In the genomic region with DNA sequence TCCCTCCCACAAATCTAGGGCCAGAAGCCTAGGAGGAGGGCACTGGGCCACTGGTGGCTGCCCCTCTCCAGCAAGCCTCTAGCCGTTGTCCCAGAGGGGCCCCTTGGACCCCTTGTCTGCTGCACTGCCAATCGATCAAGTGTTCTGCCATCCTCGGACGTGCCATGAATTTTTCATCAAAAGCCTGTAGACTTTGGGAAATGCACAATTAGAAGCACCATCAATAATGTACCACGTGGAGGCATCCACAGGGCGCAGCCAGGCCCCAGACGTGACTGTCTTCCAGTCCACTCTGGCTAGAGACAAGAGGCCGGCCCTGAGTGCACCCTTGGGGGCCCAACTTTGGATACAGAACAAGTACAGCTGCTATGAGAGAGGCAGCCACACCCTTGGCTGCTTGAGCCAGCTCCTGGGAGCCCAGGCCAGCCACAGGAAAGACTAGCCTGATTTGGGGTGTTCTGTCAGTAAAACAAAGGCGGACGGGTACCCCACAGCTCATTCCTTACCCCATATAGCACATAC, we compare ENCODE assay signal across 14 mouse cellular contexts. TPM values are rescaled to one million over a fixed set of nuclear protein-coding genes. Genes with fewer than 3 reads are reported as not detected.
DNase-seq lines count a peak whose midpoint lies in the region; ATAC-seq lines count a peak whose summit lies in the region.
"Had no signal": no experiment of that assay in that cellular context is flagged by ENCODE, and none has a peak within 500 bp of the region (broad histone marks: within the 10 kb centered on the region; RNA-seq: fewer than 3 reads in every experiment).

No protein-coding gene starts in this region.

- H3K4me3 ChIP-seq in embryonic facial prominence, embryonic 11.5 days (ENCODE audit: low read depth, low read length) = no peak overlapping the region
- no peak overlapping the region for H3K4me3 ChIP-seq in midbrain, embryonic 13.5 days (replicated peaks)
- H3K4me3 ChIP-seq: erythroblast, embryonic 14.5 days; kidney, embryonic 15.5 days; left cerebral cortex, adult 2 months had no signal

- H3K36me3 ChIP-seq in embryonic facial prominence, embryonic 11.5 days (replicated peaks; ENCODE audit: control insufficient read depth, insufficient read depth, low read depth, low read length) = no peaks in the 10 kb centered on the region
- H3K36me3 ChIP-seq in midbrain, embryonic 13.5 days = no peaks in the 10 kb centered on the region
- H3K36me3 ChIP-seq: kidney, embryonic 15.5 days had no signal

- H3K4me1 ChIP-seq in embryonic facial prominence, embryonic 11.5 days (ENCODE audit: control insufficient read depth, insufficient read depth, low read length) = peaks cover 14% of the 10 kb centered on the region
- peaks cover 99% of the 10 kb centered on the region for H3K4me1 ChIP-seq in midbrain, embryonic 13.5 days (replicated peaks)

- DNase-seq in adrenal gland, postnatal 14 days = peak; percentile 39
- no peak for DNase-seq in adrenal gland, adult 8-10 months
- no peak for DNase-seq in embryonic facial prominence, embryonic 11.5 days (ENCODE audit: low spot score)
- peak; percentile 59 for DNase-seq in heart, adult 8-10 months (ENCODE audit: low spot score)
- no peak for DNase-seq in cerebellum, adult 11-12 months
- no peak for DNase-seq in spleen, postnatal 10 days (ENCODE audit: low spot score in 2 of 2)
- DNase-seq in layer of hippocampus, postnatal 36 days = no peak
- DNase-seq: cerebellum, postnatal 25 days; liver, postnatal 0 days; thymus, postnatal 36 days had no signal

- no peaks in the 10 kb centered on the region for H3K9me3 ChIP-seq in embryonic facial prominence, embryonic 11.5 days (replicated peaks; ENCODE audit: control insufficient read depth, low read length)
- H3K9me3 ChIP-seq in midbrain, embryonic 13.5 days = no peaks in the 10 kb centered on the region
- H3K9me3 ChIP-seq: kidney, embryonic 15.5 days had no signal

- WGBS in embryonic facial prominence, embryonic 11.5 days = 85% methylated on average over 10 of the region's 10 CpGs
- 69% methylated on average over 10 of the region's 10 CpGs for WGBS in midbrain, embryonic 13.5 days

- H3K27ac ChIP-seq in embryonic facial prominence, embryonic 11.5 days (replicated peaks; ENCODE audit: low read depth, low read length) = 0 out of 2 replicates have a peak overlapping the region, but pooled peaks have one; percentile 42
- H3K27ac ChIP-seq in midbrain, embryonic 13.5 days = peak overlapping the region; percentile 86
- H3K27ac ChIP-seq: kidney, embryonic 15.5 days; left cerebral cortex, adult 2 months had no signal

- no peaks in the 10 kb centered on the region; the same call in 1 of the 2 replicates for H3K27me3 ChIP-seq in embryonic facial prominence, embryonic 11.5 days (ENCODE audit: control insufficient read depth, insufficient read depth, low read length)
- H3K27me3 ChIP-seq in midbrain, embryonic 13.5 days = 0 out of 2 replicates have a peak, but pooled peaks cover 3% of the 10 kb centered on the region
- H3K27me3 ChIP-seq: kidney, embryonic 15.5 days had no signal

- H3K4me2 ChIP-seq in embryonic facial prominence, embryonic 11.5 days (ENCODE audit: low read depth, low read length) = no peak overlapping the region
- H3K4me2 ChIP-seq in midbrain, embryonic 13.5 days (replicated peaks) = no peak overlapping the region
- H3K4me2 ChIP-seq: kidney, embryonic 15.5 days had no signal

- H3K9ac ChIP-seq in embryonic facial prominence, embryonic 11.5 days (replicated peaks; ENCODE audit: low read length) = no peak overlapping the region
- 0 out of 2 replicates have a peak overlapping the region, but pooled peaks have one; percentile 10 for H3K9ac ChIP-seq in midbrain, embryonic 13.5 days (replicated peaks)
- H3K9ac ChIP-seq: kidney, embryonic 15.5 days; liver, postnatal 0 days had no signal

- no peak for ATAC-seq in embryonic facial prominence, embryonic 11.5 days (replicated peaks; ENCODE audit: insufficient number of reproducible peaks, low FRiP score, low TSS enrichment, low read depth)
- ATAC-seq in midbrain, embryonic 13.5 days = no peak
- ATAC-seq: liver, postnatal 0 days had no signal

RNA-seq across cellular contexts. Expression of gene Stra6, which starts 20.0 kb away (rescaled TPM):
- 0.96 and 1.3 TPM in 2 replicates for total RNA-seq in adrenal gland, postnatal 14 days (2021)
- 1 to 10 TPM; 1.0 to 2.6 (median 2.2) TPM for total RNA-seq in adrenal gland, adult 8-10 months (2022)
- 38.0 and 44.8 TPM in 2 replicates for polyA plus RNA-seq in embryonic facial prominence, embryonic 11.5 days (2014; fragmentation: Nextera tagmentation; extraction: Ambion mirVana)
- total RNA-seq in heart, adult 8-10 months (2022) = 1 to 10 TPM in 1 of 4 experiments, under 1 TPM in 3; 0.50 to 1.5 (median 0.67) TPM
- polyA plus RNA-seq in midbrain, embryonic 13.5 days (2015; fragmentation: Nextera tagmentation; extraction: Ambion mirVana) = 8.1 and 9.9 TPM in 2 replicates
- 10 to 100 TPM; 11.4 to 13.3 TPM for total RNA-seq in layer of hippocampus, postnatal 36 days (2021)
- polyA plus RNA-seq: erythroblast, embryonic 14.5 days; liver, postnatal 0 days had no signal

RNA-seq across cellular contexts. Expression of gene Cyp11a1, which starts 37.3 kb away (rescaled TPM):
- total RNA-seq in adrenal gland, postnatal 14 days (2021) = 2,863 and 3,093 TPM in 2 replicates
- 1,000 to 10,000 TPM; 7,138 to 8,839 (median 8,155) TPM for total RNA-seq in adrenal gland, adult 8-10 months (2022)
- polyA plus RNA-seq in embryonic facial prominence, embryonic 11.5 days (2014; fragmentation: Nextera tagmentation; extraction: Ambion mirVana) = 0.18 TPM in 1 of 2 replicates, not detected in the other
- under 1 TPM in 1 of 4 experiments, not detected in 3; 0.27 TPM for total RNA-seq in heart, adult 8-10 months (2022)
- polyA plus RNA-seq in midbrain, embryonic 13.5 days (2015; fragmentation: Nextera tagmentation; extraction: Ambion mirVana) = 0.30 and 0.38 TPM in 2 replicates
- 1 to 10 TPM; 1.5 to 2.0 TPM for total RNA-seq in layer of hippocampus, postnatal 36 days (2021)

Comparison
In these comparisons a context has a peak if more than half of its experiments do, and no peak if none do; other contexts are left out.
1. DNase-seq: peak in adrenal gland, postnatal 14 days (single experiment) and heart, adult 8-10 months (single experiment); none in adrenal gland, adult 8-10 months (single experiment), embryonic facial prominence, embryonic 11.5 days (single experiment), cerebellum, adult 11-12 months (single experiment), spleen, postnatal 10 days (0 of 2) and layer of hippocampus, postnatal 36 days (0 of 2).
2. RNA of gene Cyp11a1, which starts 37.3 kb away (total RNA-seq): 7,138 to 8,839 TPM in adrenal gland, adult 8-10 months and 2,863 to 3,093 TPM in adrenal gland, postnatal 14 days; 1.5 to 2.0 TPM in layer of hippocampus, postnatal 36 days and 0.27 TPM in heart, adult 8-10 months; every median in the first group is over 100 times any median in the second.